Mouse (Mus musculus) ovary, postnatal 14 days (tissue): Measurements from ENCODE around the gene Proz.

Experiments used
- DNase-seq: peaks from one replicate; pipeline ENCODE4 v3.0.0; 2022; ENCODE audit warnings: low spot score

Gene Proz

GRCm38 (mm10) chr8:13107990-13108638 is 47.4 kb downstream of the Proz start:
- no peak for DNase-seq

DNA sequence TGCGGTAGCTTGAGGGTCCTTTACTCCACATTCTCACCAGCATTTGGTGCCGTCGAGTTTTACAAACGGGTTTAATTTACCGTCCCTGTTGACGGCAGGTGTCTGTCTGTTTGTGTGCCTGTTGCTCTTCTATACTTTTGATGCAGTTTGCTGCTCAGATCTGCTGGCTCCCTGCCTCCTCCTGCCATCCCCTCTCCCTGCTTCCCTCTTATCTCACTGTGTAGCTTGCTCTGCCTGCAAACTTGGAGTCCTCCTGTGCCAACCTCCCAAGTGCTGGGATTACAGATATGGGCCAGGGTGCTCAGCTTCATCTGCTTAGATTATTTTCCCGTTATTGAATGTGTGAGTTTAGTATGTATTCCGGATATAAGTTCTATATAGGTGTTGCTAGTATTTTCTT is 48.3 kb downstream of the Proz start:
- DNase-seq, result no peak

- no peak for DNase-seq
These were observed 48.8 kb downstream of the Proz start for GRCm38 (mm10) chr8:13109416-13109960.

DNA sequence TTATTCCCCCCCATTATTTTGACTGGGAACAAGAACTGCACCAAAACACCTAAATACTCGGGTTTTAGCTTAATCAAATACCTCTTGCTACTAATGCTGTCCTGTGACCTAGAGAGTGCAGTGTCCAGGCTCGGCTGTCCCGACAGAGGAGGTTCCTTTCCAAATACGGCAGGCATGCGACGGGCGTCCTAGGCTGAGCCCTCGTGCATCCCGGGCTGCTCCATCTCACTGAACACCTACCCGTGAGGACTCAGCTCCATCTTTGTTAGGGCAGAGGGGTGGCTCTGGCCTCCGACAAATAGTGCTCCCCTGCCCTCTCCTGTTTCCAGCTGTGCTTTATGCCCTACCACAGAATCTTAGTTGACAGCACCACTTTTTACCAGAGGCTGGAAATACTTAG is 51.2 kb downstream of the Proz start:
- DNase-seq, result no peak

DNA sequence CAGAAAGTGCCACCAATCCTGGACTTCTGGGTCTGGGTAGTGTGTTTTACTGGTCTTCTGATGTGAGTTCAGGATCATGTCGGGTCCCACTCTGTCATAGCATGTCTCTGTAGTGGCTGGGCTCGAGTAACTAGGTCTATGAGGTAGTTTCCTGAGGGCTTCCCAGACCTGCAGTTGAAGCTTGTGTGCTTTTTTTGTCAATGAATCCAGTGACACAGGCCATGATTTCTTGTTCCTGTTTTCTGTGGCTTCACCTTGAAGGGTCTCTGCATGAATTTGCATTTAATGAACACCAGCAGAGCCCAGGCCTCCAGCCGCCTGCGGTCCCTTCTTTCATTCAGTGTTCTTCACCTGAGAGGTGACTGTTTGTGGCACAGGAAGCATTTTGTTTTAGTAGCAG is 52.5 kb downstream of the Proz start:
- DNase-seq, result no peak

- DNase-seq, result no peak
These were observed 56.4 kb downstream of the Proz start for GRCm38 (mm10) chr8:13117096-13117495.

DNA sequence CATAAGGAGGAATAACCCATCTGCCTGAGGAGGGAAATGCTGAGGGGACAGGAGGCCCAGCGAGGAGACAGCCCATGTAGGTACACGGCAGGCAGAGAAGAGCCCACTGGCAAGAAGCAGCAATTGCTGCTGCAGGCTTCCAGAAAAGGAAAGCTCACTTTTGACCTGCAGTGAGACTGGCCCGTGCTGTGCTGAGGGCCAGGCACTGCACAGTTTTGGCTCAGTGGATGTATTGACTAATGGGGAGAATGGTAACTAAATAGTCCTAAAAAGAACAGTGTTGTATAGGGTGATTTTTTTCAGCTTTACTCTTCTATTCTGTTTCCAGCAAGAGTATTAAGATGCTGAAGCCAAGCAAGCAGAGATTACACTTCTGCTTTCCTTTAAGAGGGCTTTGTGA is 57.8 kb downstream of the Proz start:
- DNase-seq, result no peak

GRCm38 (mm10) chr8:13120882-13121665 is 60.4 kb downstream of the Proz start:
- DNase-seq, result no peak

- no peak for DNase-seq
These were observed 62.2 kb downstream of the Proz start for GRCm38 (mm10) chr8:13122887-13123421.

GRCm38 (mm10) chr8:13124897-13125296 is 64.2 kb downstream of the Proz start:
- no peak for DNase-seq
